Mouse (Mus musculus) MEL (cell line): ENCODE data around the gene Mrps36. TPM values are rescaled to one million over a fixed set of nuclear protein-coding genes. Genes with fewer than 3 reads are reported as not detected.

ENCODE experiments used
- DNase-seq: peaks from one replicate; pipeline ENCODE4 v3.0.0; 2011; ENCODE audit warnings: low read depth, low spot score
- H3K27ac ChIP-seq: 2 replicates; pipeline ENCODE4 v1.5.1; 2012; ENCODE audit warnings: low read depth, mild to moderate bottlenecking, control low read depth, low read length, moderate library complexity; ENCODE audit not compliant: control insufficient read depth
- H3K27me3 ChIP-seq, 2 experiments: fragments of 150-350 bp in 1 of 2; sonication (generic) in 1 of 2; 2 replicates each; pipeline ENCODE4 v1.6.1; 2012; ENCODE audit warnings: low read length in 2 of 2, mild to moderate bottlenecking in 2 of 2, improper control_type of control experiment in 1 of 2, moderate library complexity in 1 of 2; ENCODE audit not compliant: insufficient read depth in 2 of 2, control insufficient read depth in 1 of 2
- H3K36me3 ChIP-seq, 2 experiments: 2 replicates each; pipeline ENCODE4 v1.6.1; 2012 to 2014; ENCODE audit warnings: low read length in 2 of 2, improper control_type of control experiment in 1 of 2, inconsistent platforms in 1 of 2, mild to moderate bottlenecking in 1 of 2; ENCODE audit not compliant: insufficient read depth in 2 of 2, control insufficient read depth in 1 of 2
- H3K4me1 ChIP-seq, 2 experiments: fragments of 150-350 bp in 1 of 2; sonication (generic) in 1 of 2; 2 replicates each; pipeline ENCODE4 v1.6.1; 2012; ENCODE audit warnings: low read length in 2 of 2, improper control_type of control experiment in 1 of 2, mild to moderate bottlenecking in 1 of 2; ENCODE audit not compliant: insufficient read depth in 2 of 2, control insufficient read depth in 1 of 2
- H3K4me3 ChIP-seq, 2 experiments: fragments of 150-350 bp in 1 of 2; sonication (generic) in 1 of 2; 2 replicates each; pipeline ENCODE4 v1.5.1; 2012; ENCODE audit warnings: low read depth in 2 of 2, low read length in 2 of 2, mild to moderate bottlenecking in 2 of 2, moderate library complexity in 2 of 2, control low read depth in 1 of 2, improper control_type of control experiment in 1 of 2; ENCODE audit not compliant: control insufficient read depth in 1 of 2, insufficient read depth in 1 of 2
- H3K79me2 ChIP-seq: 2 replicates; pipeline ENCODE4 v1.6.1; 2012; ENCODE audit warnings: mild to moderate bottlenecking, low read length, moderate library complexity; ENCODE audit not compliant: control insufficient read depth, poor library complexity, insufficient read depth
- H3K9ac ChIP-seq: 2 replicates; pipeline ENCODE4 v1.6.1; 2012; ENCODE audit warnings: low read depth, mild to moderate bottlenecking, control low read depth, low read length, moderate library complexity; ENCODE audit not compliant: control insufficient read depth, poor library complexity, severe bottlenecking
- H3K9me3 ChIP-seq: fragments of 150-350 bp; sonication (generic); replicated peaks from 2 replicates; pipeline ENCODE4 v1.6.1; 2012; ENCODE audit warnings: mild to moderate bottlenecking, low read length, improper control_type of control experiment, moderate library complexity; ENCODE audit not compliant: insufficient read depth
- BHLHE40 ChIP-seq: IDR thresholded peaks from 2 replicates; pipeline ENCODE4 v1.6.1; 2012; ENCODE audit warnings: low read depth, mild to moderate bottlenecking, inconsistent platforms, low read length, improper control_type of control experiment, borderline replicate concordance
- CHD1 ChIP-seq: IDR thresholded peaks from 2 replicates; pipeline ENCODE4 v1.6.1; 2012; ENCODE audit warnings: low read depth, mild to moderate bottlenecking, inconsistent platforms, low read length, improper control_type of control experiment
- CTCF ChIP-seq, 3 experiments: IDR thresholded peaks in 2 of 3; conservative IDR thresholded peaks in 1 of 3; 2 replicates each; pipeline ENCODE4 v1.5.1; 2011 to 2012; ENCODE audit warnings: low read length in 3 of 3, low read depth in 2 of 3, mild to moderate bottlenecking in 2 of 3, improper control_type of control experiment in 1 of 3, inconsistent platforms in 1 of 3, mixed read lengths in 1 of 3, moderate library complexity in 1 of 3; ENCODE audit not compliant: control insufficient read depth in 1 of 3, insufficient read depth in 1 of 3, poor library complexity in 1 of 3, severe bottlenecking in 1 of 3
- E2F4 ChIP-seq: IDR thresholded peaks from 2 replicates; pipeline ENCODE4 v1.6.1; 2011; ENCODE audit warnings: low read depth, low read length, improper control_type of control experiment, borderline replicate concordance
- ELF1 ChIP-seq: IDR thresholded peaks from 2 replicates; pipeline ENCODE4 v1.6.1; 2014; ENCODE audit warnings: low read depth, mild to moderate bottlenecking, inconsistent platforms, low read length, improper control_type of control experiment, moderate library complexity
- EP300 ChIP-seq, 2 experiments: IDR thresholded peaks; 2 replicates each; pipeline ENCODE4 v1.6.1; 2011; ENCODE audit warnings: improper control_type of control experiment in 2 of 2, low read length in 2 of 2, low read depth in 1 of 2, mild to moderate bottlenecking in 1 of 2
- ETS1 ChIP-seq: IDR thresholded peaks from 2 replicates; pipeline ENCODE4 v1.6.1; 2012; ENCODE audit warnings: low read depth, mild to moderate bottlenecking, inconsistent platforms, low read length, improper control_type of control experiment, moderate library complexity
- GABPA ChIP-seq: IDR thresholded peaks from 2 replicates; pipeline ENCODE4 v1.6.1; 2012; ENCODE audit warnings: low read depth, mild to moderate bottlenecking, inconsistent platforms, low read length, improper control_type of control experiment, moderate library complexity
- GATA1 ChIP-seq: IDR thresholded peaks from 2 replicates; pipeline ENCODE4 v1.6.1; 2011; ENCODE audit warnings: low read depth, low read length, improper control_type of control experiment
- KAT2A ChIP-seq: conservative IDR thresholded peaks from 2 replicates; pipeline ENCODE4 v1.6.1; 2012; ENCODE audit warnings: low read depth, low read length, improper control_type of control experiment, inconsistent platforms
- MAX ChIP-seq: IDR thresholded peaks from 2 replicates; pipeline ENCODE4 v1.6.1; 2011; ENCODE audit warnings: low read length, improper control_type of control experiment
- MAZ ChIP-seq: IDR thresholded peaks from 2 replicates; pipeline ENCODE4 v1.6.1; 2012; ENCODE audit warnings: low read depth, mild to moderate bottlenecking, inconsistent platforms, low read length, improper control_type of control experiment
- MXI1 ChIP-seq: IDR thresholded peaks from 2 replicates; pipeline ENCODE4 v1.6.1; 2011; ENCODE audit warnings: mild to moderate bottlenecking, low read depth, low read length, improper control_type of control experiment
- MYB ChIP-seq: IDR thresholded peaks from 2 replicates; pipeline ENCODE4 v1.6.1; 2011; ENCODE audit warnings: mild to moderate bottlenecking, low read depth, low read length, improper control_type of control experiment
- MYC ChIP-seq: IDR thresholded peaks from 2 replicates; pipeline ENCODE4 v1.6.1; 2011; ENCODE audit warnings: low read depth, mild to moderate bottlenecking, low read length, improper control_type of control experiment, moderate library complexity
- POLR2A ChIP-seq, 2 experiments: IDR thresholded peaks; 2 replicates each; pipeline ENCODE4 v1.6.1; 2011 to 2012; ENCODE audit warnings: low read length in 2 of 2, mild to moderate bottlenecking in 2 of 2, control low read depth in 1 of 2, improper control_type of control experiment in 1 of 2, low read depth in 1 of 2, moderate library complexity in 1 of 2; ENCODE audit not compliant: control insufficient read depth in 1 of 2, insufficient read depth in 1 of 2, poor library complexity in 1 of 2
- POLR2AphosphoS5 ChIP-seq: IDR thresholded peaks from 2 replicates; pipeline ENCODE4 v1.6.1; 2012; ENCODE audit warnings: low read depth, borderline replicate concordance, mild to moderate bottlenecking, inconsistent platforms, low read length, moderate library complexity, mixed read lengths
- RCOR1 ChIP-seq: IDR thresholded peaks from 2 replicates; pipeline ENCODE4 v1.6.1; 2012; ENCODE audit warnings: low read depth, mild to moderate bottlenecking, inconsistent platforms, low read length, improper control_type of control experiment
- TAL1 ChIP-seq: IDR thresholded peaks from 2 replicates; pipeline ENCODE4 v1.6.1; 2012; ENCODE audit warnings: mild to moderate bottlenecking, inconsistent platforms, low read length, moderate library complexity, mixed read lengths
- TBP ChIP-seq: IDR thresholded peaks from 2 replicates; pipeline ENCODE4 v1.8.0; 2011; ENCODE audit warnings: low read depth, low read length, improper control_type of control experiment
- TCF12 ChIP-seq: IDR thresholded peaks from 2 replicates; pipeline ENCODE4 v1.6.1; 2014; ENCODE audit warnings: low read depth, mild to moderate bottlenecking, inconsistent platforms, low read length, improper control_type of control experiment, moderate library complexity
- ZKSCAN1 ChIP-seq: IDR thresholded peaks from 2 replicates; pipeline ENCODE4 v1.6.1; 2012; ENCODE audit warnings: low read depth, mild to moderate bottlenecking, inconsistent platforms, low read length, improper control_type of control experiment, moderate library complexity
- ZMIZ1 ChIP-seq: IDR thresholded peaks from 2 replicates; pipeline ENCODE4 v1.6.1; 2012; ENCODE audit warnings: low read depth, mild to moderate bottlenecking, inconsistent platforms, low read length, improper control_type of control experiment, moderate library complexity
- ZNF384 ChIP-seq: IDR thresholded peaks from 2 replicates; pipeline ENCODE4 v1.6.1; 2012; ENCODE audit warnings: low read depth, mild to moderate bottlenecking, inconsistent platforms, low read length, improper control_type of control experiment
- polyA plus RNA-seq, 2 experiments: library from polyadenylated mRNA; stranded (reverse) in 1 of 2; unstranded in 1 of 2; fragments of >175 nt in 1 of 2; fragments of >200 nt in 1 of 2; gene quantifications; 2 replicates each; pipeline versions ENCODE4 v1.2.1 to v1.2.4; 2012; ENCODE audit warnings: low replicate concordance in 2 of 2, low read depth in 1 of 2; ENCODE audit not compliant: insufficient read length in 2 of 2, insufficient read depth in 1 of 2, missing spikeins in 1 of 2
- total RNA-seq: library from RNA; depleted of rRNA; stranded (reverse); fragments of 300-350 nt; gene quantifications from 2 replicates; pipeline ENCODE4 v1.2.3, GENCODE M21; 2012

The Mrps36 gene
- total and polyA plus RNA-seq, 3 experiments = 73.1 to 91.1 TPM; not detected in 1

- peaks cover 0 to 38% of the 10 kb centered on the region in 2 experiments; a peak in 2 of 4 replicates for H3K36me3 ChIP-seq
- no peaks in the 10 kb centered on the region for H3K79me2 ChIP-seq
- H3K4me3 ChIP-seq = no peak overlapping the region
- no peak for DNase-seq
- TF ChIP-seq MAX (no peak), ETS1 (0 out of 2 replicates have a peak, but pooled peaks have one; percentile 24), KAT2A (no peak), MXI1 (0 out of 2 replicates have a peak, but pooled peaks have one; percentile 22), GATA1 (peak; percentile 70), RCOR1 (0 out of 2 replicates have a peak, but pooled peaks have one; percentile 30), EP300 (IDR thresholded peaks at IDR 0.05; ENCODE audit: low read depth in 1 of 2, low read length in 2 of 2) (peak in 1 of 2 experiments; percentile 59; a peak in 2 of 4 replicates), TCF12 (0 out of 2 replicates have a peak, but pooled peaks have one; percentile 38), TAL1 (peak; percentile 33; the same call in 1 of the 2 replicates)
- H3K27ac ChIP-seq = peak overlapping the region; percentile 73
- peaks cover 24 to 36% of the 10 kb centered on the region in 2 experiments for H3K4me1 ChIP-seq
- H3K9ac ChIP-seq = no peak overlapping the region
- no peaks in the 10 kb centered on the region for H3K9me3 ChIP-seq
- no peaks in the 10 kb centered on the region for H3K27me3 ChIP-seq
Observed at GRCm38 (mm10) chr13:100751402-100751801, 6.9 kb upstream of the Mrps36 start.

GRCm38 (mm10) chr13:100750799-100751198 lies 6.3 kb upstream of the Mrps36 start:
- H3K4me3 ChIP-seq = no peak overlapping the region
- TF ChIP-seq RCOR1 (no peak), CTCF (IDR thresholded peaks at IDR 0.05 in 2 of 3, conservative IDR thresholded peaks at IDR 0.05 in 1 of 3; ENCODE audit: control insufficient read depth in 1 of 3, insufficient read depth in 1 of 3, low read depth in 2 of 3, low read length in 3 of 3, poor library complexity in 1 of 3, severe bottlenecking in 1 of 3) (no peak), TAL1 (peak; percentile 38), GATA1 (peak; percentile 43; the same call in 1 of the 2 replicates), BHLHE40 (no peak), ELF1 (no peak), MYB (no peak), TCF12 (peak; percentile 23; the same call in 1 of the 2 replicates), KAT2A (no peak), EP300 (IDR thresholded peaks at IDR 0.05; ENCODE audit: low read depth in 1 of 2, low read length in 2 of 2) (peak; percentile 30 to 56; a peak in 3 of 4 replicates), MAZ (no peak), POLR2A (IDR thresholded peaks at IDR 0.05; ENCODE audit: control insufficient read depth in 1 of 2, insufficient read depth in 1 of 2, low read depth in 1 of 2, low read length in 2 of 2, poor library complexity in 1 of 2) (no peak), ZNF384 (peak; percentile 42), MYC (no peak), ZMIZ1 (no peak), ZKSCAN1 (no peak), GABPA (no peak), ETS1 (no peak), TBP (no peak), POLR2AphosphoS5 (no peak), CHD1 (no peak), E2F4 (no peak)
- no peaks in the 10 kb centered on the region for H3K9me3 ChIP-seq
- peaks cover 24 to 36% of the 10 kb centered on the region in 2 experiments for H3K4me1 ChIP-seq
- H3K36me3 ChIP-seq = peaks cover 0 to 38% of the 10 kb centered on the region in 2 experiments; a peak in 2 of 4 replicates
- no peaks in the 10 kb centered on the region for H3K79me2 ChIP-seq
- no peaks in the 10 kb centered on the region for H3K27me3 ChIP-seq
- DNase-seq = peak; percentile 54
- H3K9ac ChIP-seq = no peak overlapping the region
- H3K27ac ChIP-seq = peak overlapping the region; percentile 73
